Mouse (Mus musculus) adrenal gland, postnatal 14 days (tissue): ENCODE data around the gene Atp6v1b1. TPM values are rescaled to one million over a fixed set of nuclear protein-coding genes. Genes with fewer than 3 reads are reported as not detected.

Experiments used
- DNase-seq: peaks from one replicate; pipeline ENCODE4 v3.0.0; 2021; ENCODE audit warnings: mixed read lengths
- total RNA-seq: library from RNA; stranded (reverse); gene quantifications from 2 replicates; pipeline ENCODE4 v1.2.3, GENCODE M21; 2021

Gene Atp6v1b1
- total RNA-seq, 1 experiment from 2014 or later = not detected

- DNase-seq = no peak
These were observed 27.2 kb upstream of the Atp6v1b1 start for GRCm38 (mm10) chr6:83715461-83716196.

GRCm38 (mm10) chr6:83717026-83717425, 25.8 kb upstream of the Atp6v1b1 start:
- DNase-seq = no peak

- no peak for DNase-seq
These were observed 20.3 kb upstream of the Atp6v1b1 start for GRCm38 (mm10) chr6:83722526-83722925.

GRCm38 (mm10) chr6:83727178-83727577, 15.6 kb upstream of the Atp6v1b1 start:
- DNase-seq = no peak

- DNase-seq = peak; percentile 42
These were observed 14.3 kb upstream of the Atp6v1b1 start for GRCm38 (mm10) chr6:83728488-83728887.

GRCm38 (mm10) chr6:83729350-83729970, 13.3 kb upstream of the Atp6v1b1 start:
- no peak for DNase-seq

- peak; percentile 87 for DNase-seq
These were observed 11.7 kb upstream of the Atp6v1b1 start for GRCm38 (mm10) chr6:83731128-83731527.

- no peak for DNase-seq
These were observed 5.5 kb upstream of the Atp6v1b1 start for GRCm38 (mm10) chr6:83737311-83737710.

- no peak for DNase-seq
These were observed 4.2 kb upstream of the Atp6v1b1 start for GRCm38 (mm10) chr6:83738596-83738995.

- DNase-seq = no peak
These were observed 422 bp downstream of the Atp6v1b1 start for GRCm38 (mm10) chr6:83743212-83743611.

GRCm38 (mm10) chr6:83744126-83744525, 1.3 kb downstream of the Atp6v1b1 start:
- no peak for DNase-seq

GRCm38 (mm10) chr6:83744557-83744956, 1.8 kb downstream of the Atp6v1b1 start:
- no peak for DNase-seq

- no peak for DNase-seq
These were observed 2.7 kb downstream of the Atp6v1b1 start for GRCm38 (mm10) chr6:83745466-83745865.

- no peak for DNase-seq
These were observed 6.5 kb downstream of the Atp6v1b1 start for GRCm38 (mm10) chr6:83749286-83749685.

- DNase-seq = peak; percentile 80
These were observed 7.4 kb downstream of the Atp6v1b1 start for GRCm38 (mm10) chr6:83750171-83750684.

- DNase-seq = no peak
These were observed 13.3 kb downstream of the Atp6v1b1 start for GRCm38 (mm10) chr6:83756051-83756450.

- no peak for DNase-seq
These were observed 19.6 kb downstream of the Atp6v1b1 start, which contains the start of gene Ankrd53 for GRCm38 (mm10) chr6:83762344-83762743. Ankrd53 (plus strand) TSS chr6:83762644.

GRCm38 (mm10) chr6:83762880-83763431, 20.2 kb downstream of the Atp6v1b1 start:
- DNase-seq = peak; percentile 72

GRCm38 (mm10) chr6:83766982-83767381, 24.2 kb downstream of the Atp6v1b1 start:
- no peak for DNase-seq

- no peak for DNase-seq
These were observed 25.7 kb downstream of the Atp6v1b1 start for GRCm38 (mm10) chr6:83768485-83768884.

GRCm38 (mm10) chr6:83774126-83774525, 31.3 kb downstream of the Atp6v1b1 start:
- DNase-seq = no peak

GRCm38 (mm10) chr6:83774781-83775563, 32.2 kb downstream of the Atp6v1b1 start:
- DNase-seq = no peak
